Mouse (Mus musculus) bone marrow macrophage, adult 2 months (primary cell): ENCODE data around the gene Snai3.

ENCODE experiments used
- CTCF ChIP-seq: IDR thresholded peaks from 2 replicates; pipeline ENCODE4 v1.5.1; 2012; ENCODE audit warnings: low read depth, mild to moderate bottlenecking, low read length, moderate library complexity
- POLR2A ChIP-seq: IDR thresholded peaks from 2 replicates; pipeline ENCODE4 v1.6.1; 2012; ENCODE audit warnings: mild to moderate bottlenecking, low read depth, low read length, borderline replicate concordance

GRCm38 (mm10) chr8:122437708-122438331, 22.7 kb downstream of the Snai3 start:
- TF ChIP-seq CTCF, result no peak
- no peak for TF ChIP-seq POLR2A
